Mouse (Mus musculus) telencephalon, adult 2 months (tissue): Measurements from ENCODE around the gene Alad.
A peak's percentile ranks its signal among the peaks of the same experiment; 100 is the strongest.

Experiments
- DNase-seq: peaks from one replicate; pipeline ENCODE4 v3.0.0-alpha.2; 2011; ENCODE audit warnings: low read depth, low spot score

Gene Alad

DNA sequence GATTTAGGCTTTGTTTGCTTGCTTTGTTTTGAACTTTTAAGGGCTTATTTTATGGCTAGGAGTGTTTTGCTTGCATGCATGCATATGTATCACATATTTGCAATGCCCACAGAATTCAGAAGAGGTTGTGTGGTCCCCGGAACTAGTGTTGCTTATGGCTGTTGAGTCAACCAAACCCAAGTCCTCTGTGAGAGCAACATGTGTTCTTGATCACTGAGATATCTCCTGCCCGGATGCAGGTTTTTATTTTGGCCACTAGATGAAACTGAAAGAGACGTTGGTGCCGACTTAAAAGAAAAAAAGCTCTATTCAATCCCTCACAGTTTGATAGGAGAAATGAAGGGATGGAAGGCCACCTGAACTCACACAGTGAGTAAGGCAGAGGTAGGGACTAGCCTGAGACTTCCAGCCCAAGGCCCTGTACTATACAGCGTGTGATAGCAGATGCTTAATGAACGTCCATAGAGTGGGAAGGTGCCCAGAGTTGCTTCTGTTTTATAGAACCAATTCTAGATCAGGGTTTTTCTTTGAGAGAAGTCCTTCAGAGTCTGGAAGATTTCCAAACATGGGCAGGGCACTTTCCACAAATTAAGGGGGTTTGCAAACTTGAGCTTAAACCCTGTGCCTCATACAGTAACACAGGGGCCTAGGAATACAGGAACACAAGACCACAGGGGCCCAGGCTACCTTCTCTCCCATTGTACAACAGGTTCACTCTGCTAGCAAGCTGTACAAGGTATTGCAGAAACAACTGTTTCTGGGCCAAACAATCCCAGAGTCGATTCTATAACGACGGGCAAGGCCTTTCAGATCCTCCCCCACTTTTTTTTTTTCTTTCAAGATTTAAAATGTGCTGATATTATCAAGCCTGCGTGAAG, 1.9 kb downstream of the Alad start:
- no peak for DNase-seq

DNA sequence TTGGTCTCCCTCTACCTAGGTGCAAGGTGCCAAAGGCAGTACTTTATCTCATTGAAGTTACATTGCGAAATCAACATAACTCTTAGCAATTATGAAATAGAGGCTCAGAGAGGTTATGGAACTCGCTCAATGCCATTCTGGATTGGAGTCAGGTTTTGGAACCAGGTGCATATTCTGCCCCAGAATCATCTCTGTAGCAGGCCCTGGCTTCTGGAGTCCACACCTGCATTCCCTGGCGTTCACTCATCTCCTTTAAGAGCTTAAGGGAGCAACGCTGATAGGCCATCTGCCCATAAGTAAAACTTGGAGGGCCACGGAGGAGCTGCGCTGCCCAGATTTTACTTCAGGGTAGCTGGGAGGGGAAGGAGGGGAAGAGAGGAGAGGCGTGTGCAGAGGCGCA, 2.7 kb downstream of the Alad start:
- no peak for DNase-seq

- no peak for DNase-seq
Measured at GRCm38 (mm10) chr4:62516579-62516978, 3.1 kb downstream of the Alad start.

DNA sequence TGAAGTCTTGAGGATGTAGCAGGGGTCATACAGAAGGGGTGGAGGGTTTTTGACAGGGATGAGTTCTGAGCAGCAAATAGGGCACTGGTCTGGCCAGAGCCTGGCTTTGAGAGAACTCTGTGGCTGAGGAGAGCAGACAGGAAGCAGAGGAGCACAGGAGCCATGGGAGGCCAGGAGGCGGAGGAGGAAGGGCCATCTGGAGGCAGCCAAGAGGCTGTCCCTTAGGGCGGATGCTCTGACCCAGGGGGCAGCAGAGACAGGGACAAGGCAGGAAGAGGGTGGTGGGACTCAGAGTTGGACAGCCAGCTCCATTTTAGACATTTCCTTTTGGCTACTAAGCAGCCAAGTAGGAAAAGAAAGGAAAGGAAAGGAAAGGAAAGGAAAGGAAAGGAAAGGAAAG, 3.6 kb downstream of the Alad start:
- DNase-seq, result no peak

DNA sequence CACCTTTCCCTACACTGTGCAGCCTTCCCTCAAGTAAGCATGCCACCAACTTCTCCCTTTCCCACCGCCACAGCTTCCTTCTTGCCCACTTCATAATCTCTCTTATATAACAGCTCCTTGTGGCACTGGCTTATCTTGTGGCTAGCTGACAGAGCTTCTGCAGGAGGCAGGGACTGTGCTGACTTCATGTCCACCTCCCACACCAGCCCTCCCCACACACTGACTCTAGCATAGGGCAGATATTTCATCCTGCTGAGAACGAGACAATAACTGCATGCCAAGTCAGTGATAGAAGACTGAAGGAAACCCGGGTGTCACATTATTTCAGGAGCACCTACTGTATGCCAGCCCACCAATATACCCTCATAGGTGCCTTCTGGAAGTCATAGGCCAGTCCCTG, 4.2 kb downstream of the Alad start:
- DNase-seq, result no peak

- no peak for DNase-seq
Measured at GRCm38 (mm10) chr4:62514995-62515394, 4.7 kb downstream of the Alad start.

GRCm38 (mm10) chr4:62513998-62514506, 5.7 kb downstream of the Alad start:
- no peak for DNase-seq

DNA sequence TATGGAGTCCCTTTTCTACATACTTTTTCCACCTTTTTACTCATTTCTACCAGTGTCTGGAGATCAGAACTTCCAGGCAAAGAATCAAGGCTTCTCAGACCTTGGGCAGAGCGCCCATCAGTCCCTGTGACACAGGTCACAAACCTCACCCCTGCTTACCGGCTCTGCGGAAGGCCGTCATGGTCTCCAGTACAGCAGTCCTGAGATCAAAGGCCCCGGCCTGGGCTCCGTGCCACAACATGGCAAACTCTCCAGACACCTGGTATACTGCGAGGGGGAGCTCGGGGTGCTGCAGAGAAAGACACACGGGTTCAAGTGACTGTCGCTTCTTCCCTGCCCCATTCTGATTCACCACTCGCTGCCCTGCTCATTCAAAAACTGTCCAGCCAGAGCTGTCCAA, 9.8 kb downstream of the Alad start:
- no peak for DNase-seq

- DNase-seq, result no peak
Measured at GRCm38 (mm10) chr4:62508839-62509238, 10.9 kb downstream of the Alad start.

DNA sequence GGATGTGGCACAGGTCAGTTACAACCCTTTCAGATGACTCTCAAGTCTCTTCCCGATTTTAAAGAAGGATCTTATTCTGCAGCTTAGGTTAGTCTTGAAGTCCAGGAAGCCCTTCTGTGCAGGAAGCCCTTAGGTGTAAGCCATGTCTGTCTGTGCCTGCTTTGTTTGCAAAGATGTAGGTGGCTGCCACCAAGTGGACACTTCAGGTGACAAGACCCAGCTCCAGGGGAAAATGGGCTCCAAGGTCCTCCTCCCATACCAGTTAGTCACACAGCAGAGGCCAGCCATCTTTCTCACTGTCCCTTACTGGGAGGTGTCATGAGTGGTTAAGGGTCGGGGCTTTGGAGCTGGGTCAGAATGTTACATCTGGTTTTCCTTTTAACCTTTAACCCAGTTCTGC, 12.9 kb downstream of the Alad start:
- no peak for DNase-seq

- DNase-seq, result no peak
Measured at GRCm38 (mm10) chr4:62505991-62506390, 13.7 kb downstream of the Alad start.

DNA sequence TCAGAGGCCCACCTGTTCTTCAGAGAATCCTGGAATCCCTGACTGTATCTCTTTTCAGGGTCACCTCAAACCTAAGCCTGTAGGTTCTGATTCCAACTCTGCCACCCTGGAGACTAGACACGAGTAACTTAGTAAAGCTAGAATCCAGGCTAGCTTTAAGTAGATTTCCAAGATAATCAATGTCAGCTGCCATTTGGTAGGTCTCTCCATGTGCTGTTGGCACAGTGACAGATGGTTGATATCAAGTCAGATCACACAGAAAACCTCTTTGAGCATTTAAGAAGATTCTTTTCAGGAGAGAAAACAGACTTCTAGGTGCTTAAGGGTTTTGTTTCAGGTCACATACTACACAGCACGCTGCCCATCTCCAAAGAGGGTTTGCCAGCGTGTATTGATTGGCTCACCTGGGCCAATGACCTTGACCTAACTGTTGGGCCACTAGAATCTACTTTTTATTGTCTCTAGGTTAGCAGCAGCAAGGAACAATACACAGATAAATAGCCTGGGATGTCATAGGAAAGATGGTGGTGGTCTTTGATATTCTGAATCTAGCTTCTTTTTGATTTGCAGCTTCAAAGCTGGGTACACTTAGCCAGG, 16.2 kb downstream of the Alad start, which contains the start of gene Hdhd3:
Gene Hdhd3, minus strand, starts transcription at position 94 of the 597 bp plus-strand sequence.
- no peak for DNase-seq

GRCm38 (mm10) chr4:62502969-62503368, 16.7 kb downstream of the Alad start:
- DNase-seq, result no peak

- peak; percentile 86 for DNase-seq
Measured at GRCm38 (mm10) chr4:62501964-62502732, 17.6 kb downstream of the Alad start.

- DNase-seq, result no peak
Measured at GRCm38 (mm10) chr4:62501534-62501933, 18.2 kb downstream of the Alad start.

DNA sequence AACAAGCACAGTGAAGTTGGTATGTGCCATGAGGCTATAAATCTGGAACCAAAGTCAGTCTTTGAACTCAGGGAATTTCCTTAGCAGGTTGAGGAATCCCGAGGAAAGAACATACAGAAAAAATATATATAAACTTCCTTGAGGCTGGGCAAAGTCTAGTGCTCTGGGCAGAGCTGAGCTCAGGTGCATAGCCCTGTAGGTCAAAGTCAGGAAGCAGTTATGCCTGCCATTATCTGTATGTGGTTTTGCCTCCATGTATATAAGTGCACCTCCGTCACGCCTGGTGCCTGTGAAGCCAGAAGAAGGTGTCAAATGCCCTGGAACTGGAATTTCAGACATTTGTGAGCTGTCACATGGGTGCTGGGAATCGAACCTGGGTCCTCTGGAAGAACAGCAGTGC, 18.9 kb downstream of the Alad start:
- no peak for DNase-seq

- peak; percentile 76 for DNase-seq
Measured at GRCm38 (mm10) chr4:62496815-62497214, 22.9 kb downstream of the Alad start.

DNA sequence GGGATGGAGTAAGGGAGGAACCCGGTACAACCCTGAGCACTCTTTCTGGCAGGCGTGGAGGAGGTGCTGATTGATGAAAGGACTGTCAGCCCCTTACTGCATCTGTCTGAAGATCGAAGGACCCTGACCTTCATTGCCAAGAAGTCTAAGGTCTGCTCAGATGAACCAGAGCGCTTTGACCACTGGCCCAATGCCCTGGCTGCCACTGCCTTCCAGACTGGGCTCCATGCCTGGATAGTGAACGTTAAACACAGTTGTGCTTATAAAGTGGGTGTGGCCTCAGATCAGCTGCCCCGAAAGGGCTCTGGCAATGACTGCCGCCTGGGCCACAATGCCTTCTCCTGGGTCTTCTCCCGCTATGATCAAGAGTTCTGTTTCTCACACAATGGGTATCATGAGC, 23.8 kb downstream of the Alad start:
- DNase-seq, result no peak

DNA sequence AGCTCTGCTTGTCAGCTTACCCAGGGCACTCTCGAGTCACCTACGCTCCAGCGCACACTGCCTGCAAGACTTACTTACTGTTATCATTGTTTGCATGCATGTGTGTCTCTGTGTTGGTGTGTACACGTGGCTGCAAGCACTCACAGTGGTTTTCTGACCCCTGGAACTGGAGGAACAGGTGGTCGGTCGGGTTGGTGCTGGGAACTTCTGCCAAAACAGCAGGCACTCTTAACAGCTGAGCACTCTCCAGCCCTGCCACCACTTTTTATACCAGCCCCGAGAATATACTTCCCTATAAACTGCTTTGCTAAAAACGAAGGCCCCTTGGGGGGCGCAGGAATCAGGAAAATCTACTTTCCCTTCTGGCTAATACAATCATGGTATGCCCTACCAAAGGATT, 25.5 kb downstream of the Alad start:
- DNase-seq, result no peak

DNA sequence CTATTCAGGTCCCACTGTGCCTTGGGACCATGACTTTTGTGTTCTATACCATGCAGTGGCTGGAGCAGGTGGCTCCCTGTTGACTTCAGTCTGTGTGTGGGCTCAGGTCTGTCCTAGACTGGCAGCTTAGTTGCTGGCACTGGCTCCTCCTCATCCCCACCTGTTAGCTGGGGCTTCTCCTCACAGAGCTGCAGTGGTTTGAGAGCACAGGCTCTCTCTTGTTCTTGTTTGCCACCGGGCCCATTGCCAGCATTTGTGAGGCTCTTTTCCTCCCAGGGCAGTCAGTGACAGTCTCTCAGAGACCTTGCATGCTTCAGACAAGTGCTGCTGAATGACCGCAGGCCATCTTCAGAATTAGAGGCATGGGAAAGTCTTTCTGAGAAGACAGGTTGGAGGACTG, 27.0 kb downstream of the Alad start:
- DNase-seq, result peak; percentile 40

DNA sequence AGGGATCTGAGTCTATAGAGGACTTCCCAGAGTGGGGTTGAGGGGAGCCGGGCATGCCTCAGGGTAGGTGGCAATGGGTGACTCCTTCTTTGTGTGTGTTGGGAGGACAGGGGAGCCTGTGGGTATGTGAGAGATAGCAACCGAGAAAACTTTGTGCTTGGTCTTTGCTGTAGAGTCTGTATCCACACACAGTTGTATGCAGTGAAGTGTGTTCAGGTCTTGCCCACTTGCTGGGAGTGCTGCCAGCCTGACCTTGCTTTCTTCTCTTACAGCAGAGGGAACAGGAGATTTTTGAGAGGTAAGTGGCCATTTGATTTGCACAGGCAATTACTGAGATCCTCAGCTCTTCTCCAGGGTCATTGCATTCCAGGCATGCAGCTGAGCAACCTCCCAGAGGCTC, 31.8 kb downstream of the Alad start:
- DNase-seq, result no peak

GRCm38 (mm10) chr4:62487172-62487571, 32.5 kb downstream of the Alad start:
- no peak for DNase-seq
